Mouse (Mus musculus): ENCODE measurements around the gene Ly6g6e. TPM values are rescaled to one million over a fixed set of nuclear protein-coding genes. Genes with fewer than 3 reads are reported as not detected.

Ly6g6e gene
- total and polyA plus RNA-seq, 3 experiments = 0.23 TPM; not detected in 2

DNA sequence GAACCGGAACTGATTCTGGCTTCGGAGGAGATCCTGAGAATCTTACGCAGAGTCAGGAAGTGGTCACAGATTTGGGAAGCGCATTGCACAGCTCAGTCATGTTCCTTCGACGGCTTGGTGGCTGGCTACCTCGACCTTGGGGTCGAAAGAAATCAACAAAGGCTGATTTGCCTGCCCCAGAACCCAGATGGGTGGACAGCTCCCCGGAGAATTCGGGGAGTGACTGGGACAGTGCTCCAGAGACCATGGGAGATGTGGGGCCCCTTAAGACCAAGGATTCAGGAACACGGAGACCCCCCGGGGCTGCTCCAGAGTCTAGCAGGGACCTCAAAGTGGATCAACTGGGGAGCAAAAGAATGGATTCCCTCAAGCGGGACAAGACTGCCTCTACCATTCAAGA, 50.3 kb downstream of the Ly6g6e start:
- Histone ChIP-seq H3K36me3 (ENCODE audit: control insufficient read depth in 1 of 2, insufficient read depth in 2 of 2, low read length in 2 of 2) (peaks cover 0 to 10% of the 10 kb centered on the region in 2 experiments; a peak in 2 of 4 replicates), H3K9me3 (replicated peaks; ENCODE audit: insufficient read depth, low read length) (no peaks in the 10 kb centered on the region), H3K27ac (ENCODE audit: control insufficient read depth, low read depth, low read length) (peak overlapping the region; percentile 78; the same call in 1 of the 2 replicates), H3K79me2 (ENCODE audit: control insufficient read depth, insufficient read depth, low read length, poor library complexity) (peaks cover 26% of the 10 kb centered on the region), H3K9ac (ENCODE audit: control insufficient read depth, low read depth, low read length, poor library complexity, severe bottlenecking) (peak overlapping the region; percentile 83), H3K4me3 (ENCODE audit: control insufficient read depth in 1 of 2, insufficient read depth in 1 of 2, low read depth in 2 of 2, low read length in 2 of 2) (peak overlapping the region; percentile 90 to 99), H3K4me1 (ENCODE audit: control insufficient read depth in 1 of 2, insufficient read depth in 2 of 2, low read length in 2 of 2) (peaks cover 6 to 8% of the 10 kb centered on the region in 2 experiments; a peak in 3 of 4 replicates), H3K27me3 (ENCODE audit: control insufficient read depth in 1 of 2, insufficient read depth in 2 of 2, low read length in 2 of 2) (no peaks in the 10 kb centered on the region)
- no peak for DNase-seq (ENCODE audit: low read depth, low spot score)
- TF ChIP-seq MAX (IDR thresholded peaks at IDR 0.05; ENCODE audit: low read length) = no peak
- no peak for TF ChIP-seq ZMIZ1 (IDR thresholded peaks at IDR 0.05; ENCODE audit: low read depth, low read length)
- TF ChIP-seq USF2 (IDR thresholded peaks at IDR 0.05; ENCODE audit: borderline replicate concordance in 1 of 2, insufficient read depth in 1 of 2, low read depth in 1 of 2, low read length in 2 of 2) = no peak
- TF ChIP-seq ZNF384 (IDR thresholded peaks at IDR 0.05; ENCODE audit: low read depth, low read length) = no peak
- no peak for TF ChIP-seq RCOR1 (IDR thresholded peaks at IDR 0.05; ENCODE audit: low read depth, low read length)
- TF ChIP-seq NRF1 (IDR thresholded peaks at IDR 0.05; ENCODE audit: insufficient read depth, low read depth, low read length, poor library complexity, severe bottlenecking) = no peak
- TF ChIP-seq NELFE (IDR thresholded peaks at IDR 0.05; ENCODE audit: low read depth, low read length) = no peak
- TF ChIP-seq HCFC1 (IDR thresholded peaks at IDR 0.05; ENCODE audit: low read depth, low read length) = peak; percentile 28; the same call in 1 of the 2 replicates
- peak; percentile 12; the same call in 1 of the 2 replicates for TF ChIP-seq ELF1 (IDR thresholded peaks at IDR 0.05; ENCODE audit: low read depth, low read length)

Other genes with a start within 250 kb of the Ly6g6e start
Only the 30 nearest of the 46 such genes appear.
- 0.04 TPM in 1 of 2 replicates, not detected in the other for gene Hspa1b, start 117.7 kb upstream of the Ly6g6e start, total RNA-seq (2012; rRNA removed)
- not detected for gene Hspa1b, start 117.7 kb upstream of the Ly6g6e start, polyA plus RNA-seq (2012; ENCODE audit: insufficient read depth in 1 of 2, insufficient read length in 2 of 2, low read depth in 1 of 2, low replicate concordance in 2 of 2, missing spikeins in 1 of 2)
- not detected in 2 replicates for gene Gm20481, start 107.0 kb upstream of the Ly6g6e start, total RNA-seq (2012; rRNA removed)
- not detected for gene Gm20481, start 107.0 kb upstream of the Ly6g6e start, polyA plus RNA-seq (2012; ENCODE audit: insufficient read depth in 1 of 2, insufficient read length in 2 of 2, low read depth in 1 of 2, low replicate concordance in 2 of 2, missing spikeins in 1 of 2)
- 0.07 TPM in 1 of 2 replicates, not detected in the other for gene Hspa1a, start 104.7 kb upstream of the Ly6g6e start, total RNA-seq (2012; rRNA removed)
- gene Hspa1a, start 104.7 kb upstream of the Ly6g6e start, polyA plus RNA-seq (2012; ENCODE audit: insufficient read depth in 1 of 2, insufficient read length in 2 of 2, low read depth in 1 of 2, low replicate concordance in 2 of 2, missing spikeins in 1 of 2) = not detected
- gene Hspa1l, start 104.2 kb upstream of the Ly6g6e start, total RNA-seq (2012; rRNA removed) = 0.07 and 0.15 TPM in 2 replicates
- 1 to 10 TPM in 1 of 2 experiments, not detected in 1; 1.6 TPM for gene Hspa1l, start 104.2 kb upstream of the Ly6g6e start, polyA plus RNA-seq (2012; ENCODE audit: insufficient read depth in 1 of 2, insufficient read length in 2 of 2, low read depth in 1 of 2, low replicate concordance in 2 of 2, missing spikeins in 1 of 2)
- gene Lsm2, start 95.0 kb upstream of the Ly6g6e start, total RNA-seq (2012; rRNA removed) = 50.6 and 57.9 TPM in 2 replicates
- 100 to 1,000 TPM in 1 of 2 experiments, not detected in 1; 180 TPM for gene Lsm2, start 95.0 kb upstream of the Ly6g6e start, polyA plus RNA-seq (2012; ENCODE audit: insufficient read depth in 1 of 2, insufficient read length in 2 of 2, low read depth in 1 of 2, low replicate concordance in 2 of 2, missing spikeins in 1 of 2)
- gene Vars, start 75.9 kb upstream of the Ly6g6e start, total RNA-seq (2012; rRNA removed) = 149 and 158 TPM in 2 replicates
- 100 to 1,000 TPM in 1 of 2 experiments, not detected in 1; 251 TPM for gene Vars, start 75.9 kb upstream of the Ly6g6e start, polyA plus RNA-seq (2012; ENCODE audit: insufficient read depth in 1 of 2, insufficient read length in 2 of 2, low read depth in 1 of 2, low replicate concordance in 2 of 2, missing spikeins in 1 of 2)
- 9.7 and 10.4 TPM in 2 replicates for gene Vwa7, start 60.3 kb upstream of the Ly6g6e start, total RNA-seq (2012; rRNA removed)
- 1 to 10 TPM in 1 of 2 experiments, not detected in 1; 9.8 TPM for gene Vwa7, start 60.3 kb upstream of the Ly6g6e start, polyA plus RNA-seq (2012; ENCODE audit: insufficient read depth in 1 of 2, insufficient read length in 2 of 2, low read depth in 1 of 2, low replicate concordance in 2 of 2, missing spikeins in 1 of 2)
- 161 and 164 TPM in 2 replicates for gene Sapcd1, start 48.9 kb upstream of the Ly6g6e start, total RNA-seq (2012; rRNA removed)
- 100 to 1,000 TPM in 1 of 2 experiments, not detected in 1; 124 TPM for gene Sapcd1, start 48.9 kb upstream of the Ly6g6e start, polyA plus RNA-seq (2012; ENCODE audit: insufficient read depth in 1 of 2, insufficient read length in 2 of 2, low read depth in 1 of 2, low replicate concordance in 2 of 2, missing spikeins in 1 of 2)
- gene Msh5, start 30.2 kb upstream of the Ly6g6e start, total RNA-seq (2012; rRNA removed) = 17.9 and 26.3 TPM in 2 replicates
- gene Msh5, start 30.2 kb upstream of the Ly6g6e start, polyA plus RNA-seq (2012; ENCODE audit: insufficient read depth in 1 of 2, insufficient read length in 2 of 2, low read depth in 1 of 2, low replicate concordance in 2 of 2, missing spikeins in 1 of 2) = 10 to 100 TPM in 1 of 2 experiments, not detected in 1; 29.0 TPM
- 285 and 333 TPM in 2 replicates for gene Clic1, start 26.9 kb upstream of the Ly6g6e start, total RNA-seq (2012; rRNA removed)
- gene Clic1, start 26.9 kb upstream of the Ly6g6e start, polyA plus RNA-seq (2012; ENCODE audit: insufficient read depth in 1 of 2, insufficient read length in 2 of 2, low read depth in 1 of 2, low replicate concordance in 2 of 2, missing spikeins in 1 of 2) = 100 to 1,000 TPM; 309 to 335 TPM
- 9.9 and 11.1 TPM in 2 replicates for gene Ddah2, start 17.9 kb upstream of the Ly6g6e start, total RNA-seq (2012; rRNA removed)
- 1 to 10 TPM in 1 of 2 experiments, not detected in 1; 8.6 TPM for gene Ddah2, start 17.9 kb upstream of the Ly6g6e start, polyA plus RNA-seq (2012; ENCODE audit: insufficient read depth in 1 of 2, insufficient read length in 2 of 2, low read depth in 1 of 2, low replicate concordance in 2 of 2, missing spikeins in 1 of 2)
- not detected in 2 replicates for gene Ly6g6c, start 11.5 kb upstream of the Ly6g6e start, total RNA-seq (2012; rRNA removed)
- gene Ly6g6c, start 11.5 kb upstream of the Ly6g6e start, polyA plus RNA-seq (2012; ENCODE audit: insufficient read depth in 1 of 2, insufficient read length in 2 of 2, low read depth in 1 of 2, low replicate concordance in 2 of 2, missing spikeins in 1 of 2) = under 1 TPM in 1 of 2 experiments, not detected in 1; 0.24 TPM
- gene Mpig6b, start 10.7 kb upstream of the Ly6g6e start, total RNA-seq (2012; rRNA removed) = not detected in 2 replicates
- not detected for gene Mpig6b, start 10.7 kb upstream of the Ly6g6e start, polyA plus RNA-seq (2012; ENCODE audit: insufficient read depth in 1 of 2, insufficient read length in 2 of 2, low read depth in 1 of 2, low replicate concordance in 2 of 2, missing spikeins in 1 of 2)
- gene Ly6g6d, start 1.2 kb downstream of the Ly6g6e start, total RNA-seq (2012; rRNA removed) = 2.1 and 5.5 TPM in 2 replicates
- 1 to 10 TPM in 1 of 2 experiments, not detected in 1; 4.4 TPM for gene Ly6g6d, start 1.2 kb downstream of the Ly6g6e start, polyA plus RNA-seq (2012; ENCODE audit: insufficient read depth in 1 of 2, insufficient read length in 2 of 2, low read depth in 1 of 2, low replicate concordance in 2 of 2, missing spikeins in 1 of 2)
- 1.4 and 3.0 TPM in 2 replicates for gene Ly6g6f, start 8.7 kb downstream of the Ly6g6e start, total RNA-seq (2012; rRNA removed)
- gene Ly6g6f, start 8.7 kb downstream of the Ly6g6e start, polyA plus RNA-seq (2012; ENCODE audit: insufficient read depth in 1 of 2, insufficient read length in 2 of 2, low read depth in 1 of 2, low replicate concordance in 2 of 2, missing spikeins in 1 of 2) = under 1 TPM in 1 of 2 experiments, not detected in 1; 0.88 TPM
- gene Abhd16a, start 12.4 kb downstream of the Ly6g6e start, total RNA-seq (2012; rRNA removed) = 86.9 and 126 TPM in 2 replicates
- gene Abhd16a, start 12.4 kb downstream of the Ly6g6e start, polyA plus RNA-seq (2012; ENCODE audit: insufficient read depth in 1 of 2, insufficient read length in 2 of 2, low read depth in 1 of 2, low replicate concordance in 2 of 2, missing spikeins in 1 of 2) = 10 to 100 TPM in 1 of 2 experiments, not detected in 1; 96.1 TPM
- not detected in 2 replicates for gene Ly6g5c, start 31.4 kb downstream of the Ly6g6e start, total RNA-seq (2012; rRNA removed)
- gene Ly6g5c, start 31.4 kb downstream of the Ly6g6e start, polyA plus RNA-seq (2012; ENCODE audit: insufficient read depth in 1 of 2, insufficient read length in 2 of 2, low read depth in 1 of 2, low replicate concordance in 2 of 2, missing spikeins in 1 of 2) = not detected
- gene Ly6g5b, start 38.5 kb downstream of the Ly6g6e start, total RNA-seq (2012; rRNA removed) = 0.49 and 0.65 TPM in 2 replicates
- 1 to 10 TPM in 1 of 2 experiments, not detected in 1; 1.4 TPM for gene Ly6g5b, start 38.5 kb downstream of the Ly6g6e start, polyA plus RNA-seq (2012; ENCODE audit: insufficient read depth in 1 of 2, insufficient read length in 2 of 2, low read depth in 1 of 2, low replicate concordance in 2 of 2, missing spikeins in 1 of 2)
- 44.7 and 44.9 TPM in 2 replicates for gene Gpank1, start 44.6 kb downstream of the Ly6g6e start, total RNA-seq (2012; rRNA removed)
- gene Gpank1, start 44.6 kb downstream of the Ly6g6e start, polyA plus RNA-seq (2012; ENCODE audit: insufficient read depth in 1 of 2, insufficient read length in 2 of 2, low read depth in 1 of 2, low replicate concordance in 2 of 2, missing spikeins in 1 of 2) = 10 to 100 TPM in 1 of 2 experiments, not detected in 1; 40.4 TPM
- 193 and 222 TPM in 2 replicates for gene Csnk2b, start 45.2 kb downstream of the Ly6g6e start, total RNA-seq (2012; rRNA removed)
- 100 to 1,000 TPM in 1 of 2 experiments, not detected in 1; 607 TPM for gene Csnk2b, start 45.2 kb downstream of the Ly6g6e start, polyA plus RNA-seq (2012; ENCODE audit: insufficient read depth in 1 of 2, insufficient read length in 2 of 2, low read depth in 1 of 2, low replicate concordance in 2 of 2, missing spikeins in 1 of 2)
- gene D17H6S53E, start 49.5 kb downstream of the Ly6g6e start, total RNA-seq (2012; rRNA removed) = 9.3 and 13.6 TPM in 2 replicates
- 10 to 100 TPM in 1 of 2 experiments, not detected in 1; 11.6 TPM for gene D17H6S53E, start 49.5 kb downstream of the Ly6g6e start, polyA plus RNA-seq (2012; ENCODE audit: insufficient read depth in 1 of 2, insufficient read length in 2 of 2, low read depth in 1 of 2, low replicate concordance in 2 of 2, missing spikeins in 1 of 2)
- 0.15 TPM in 1 of 2 replicates, not detected in the other for gene Apom, start 55.1 kb downstream of the Ly6g6e start, total RNA-seq (2012; rRNA removed)
- gene Apom, start 55.1 kb downstream of the Ly6g6e start, polyA plus RNA-seq (2012; ENCODE audit: insufficient read depth in 1 of 2, insufficient read length in 2 of 2, low read depth in 1 of 2, low replicate concordance in 2 of 2, missing spikeins in 1 of 2) = under 1 TPM in 1 of 2 experiments, not detected in 1; 0.79 TPM
- gene Bag6, start 58.3 kb downstream of the Ly6g6e start, total RNA-seq (2012; rRNA removed) = 98.2 and 102 TPM in 2 replicates
- gene Bag6, start 58.3 kb downstream of the Ly6g6e start, polyA plus RNA-seq (2012; ENCODE audit: insufficient read depth in 1 of 2, insufficient read length in 2 of 2, low read depth in 1 of 2, low replicate concordance in 2 of 2, missing spikeins in 1 of 2) = 100 to 1,000 TPM in 1 of 2 experiments, not detected in 1; 283 TPM
- gene Prrc2a, start 88.0 kb downstream of the Ly6g6e start, total RNA-seq (2012; rRNA removed) = 87.6 and 102 TPM in 2 replicates
- gene Prrc2a, start 88.0 kb downstream of the Ly6g6e start, polyA plus RNA-seq (2012; ENCODE audit: insufficient read depth in 1 of 2, insufficient read length in 2 of 2, low read depth in 1 of 2, low replicate concordance in 2 of 2, missing spikeins in 1 of 2) = 100 to 1,000 TPM in 1 of 2 experiments, 10 to 100 TPM in 1; 71.0 to 663 TPM
- gene Aif1, start 99.2 kb downstream of the Ly6g6e start, total RNA-seq (2012; rRNA removed) = 0.29 and 0.42 TPM in 2 replicates
- gene Aif1, start 99.2 kb downstream of the Ly6g6e start, polyA plus RNA-seq (2012; ENCODE audit: insufficient read depth in 1 of 2, insufficient read length in 2 of 2, low read depth in 1 of 2, low replicate concordance in 2 of 2, missing spikeins in 1 of 2) = under 1 TPM in 1 of 2 experiments, not detected in 1; 0.45 TPM
- 15.2 and 16.9 TPM in 2 replicates for gene Lst1, start 111.5 kb downstream of the Ly6g6e start, total RNA-seq (2012; rRNA removed)
- gene Lst1, start 111.5 kb downstream of the Ly6g6e start, polyA plus RNA-seq (2012; ENCODE audit: insufficient read depth in 1 of 2, insufficient read length in 2 of 2, low read depth in 1 of 2, low replicate concordance in 2 of 2, missing spikeins in 1 of 2) = 10 to 100 TPM in 1 of 2 experiments, not detected in 1; 29.0 TPM
- gene Ltb, start 117.5 kb downstream of the Ly6g6e start, total RNA-seq (2012; rRNA removed) = 0.75 and 1.1 TPM in 2 replicates
- 1 to 10 TPM in 1 of 2 experiments, not detected in 1; 1.5 TPM for gene Ltb, start 117.5 kb downstream of the Ly6g6e start, polyA plus RNA-seq (2012; ENCODE audit: insufficient read depth in 1 of 2, insufficient read length in 2 of 2, low read depth in 1 of 2, low replicate concordance in 2 of 2, missing spikeins in 1 of 2)
- gene Tnf, start 125.1 kb downstream of the Ly6g6e start, total RNA-seq (2012; rRNA removed) = 0.95 and 1.2 TPM in 2 replicates
- gene Tnf, start 125.1 kb downstream of the Ly6g6e start, polyA plus RNA-seq (2012; ENCODE audit: insufficient read depth in 1 of 2, insufficient read length in 2 of 2, low read depth in 1 of 2, low replicate concordance in 2 of 2, missing spikeins in 1 of 2) = 1 to 10 TPM in 1 of 2 experiments, not detected in 1; 2.0 TPM
- gene Lta, start 128.4 kb downstream of the Ly6g6e start, total RNA-seq (2012; rRNA removed) = not detected in 2 replicates
- gene Lta, start 128.4 kb downstream of the Ly6g6e start, polyA plus RNA-seq (2012; ENCODE audit: insufficient read depth in 1 of 2, insufficient read length in 2 of 2, low read depth in 1 of 2, low replicate concordance in 2 of 2, missing spikeins in 1 of 2) = under 1 TPM in 1 of 2 experiments, not detected in 1; 0.24 TPM
- gene Gm16181, start 143.9 kb downstream of the Ly6g6e start, total RNA-seq (2012; rRNA removed) = not detected in 2 replicates
- gene Gm16181, start 143.9 kb downstream of the Ly6g6e start, polyA plus RNA-seq (2012; ENCODE audit: insufficient read depth in 1 of 2, insufficient read length in 2 of 2, low read depth in 1 of 2, low replicate concordance in 2 of 2, missing spikeins in 1 of 2) = under 1 TPM in 1 of 2 experiments, not detected in 1; 0.58 TPM